Comparison of ENCODE assay signal across 21 mouse cellular contexts in the genomic region with DNA sequence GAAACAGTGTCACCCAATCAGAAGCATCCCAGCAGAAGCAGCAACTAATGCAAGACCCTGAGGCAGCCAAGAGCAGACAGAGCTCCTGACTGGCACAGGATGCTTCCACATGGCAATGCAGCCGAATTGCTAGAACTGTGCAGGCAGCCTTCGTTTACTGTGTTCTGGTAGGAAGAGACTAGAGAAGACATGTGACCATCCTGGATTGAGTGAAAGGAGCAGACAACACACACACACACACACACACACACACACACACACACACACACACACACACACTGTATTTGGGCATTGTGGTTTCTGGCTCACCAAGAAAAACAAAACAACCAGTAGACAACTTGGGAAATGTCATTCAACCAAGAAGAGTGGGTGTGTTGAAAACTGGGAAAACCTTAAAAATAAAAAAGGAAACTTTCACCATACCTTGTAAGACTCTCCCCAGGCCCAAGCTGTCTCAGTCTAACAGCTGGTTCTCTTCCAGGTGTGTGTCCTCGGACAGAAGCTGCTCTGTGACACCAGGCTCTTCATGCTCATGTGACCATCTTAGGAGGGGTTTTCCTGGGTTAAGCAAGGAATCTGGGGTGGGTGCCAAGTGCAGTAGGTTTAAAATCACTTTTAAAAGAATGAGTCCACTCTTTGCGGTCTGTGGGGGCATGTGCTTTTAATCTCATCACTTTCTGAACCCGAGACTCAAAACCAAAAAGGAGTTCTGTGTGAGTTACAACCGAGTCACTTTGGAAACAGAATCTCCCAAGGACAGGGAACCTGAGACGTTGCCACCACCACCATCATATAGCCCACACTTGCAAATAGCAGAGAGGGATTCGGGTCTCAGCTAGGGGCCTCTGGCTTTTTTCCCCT. TPM values are rescaled to one million over a fixed set of nuclear protein-coding genes. Genes with fewer than 3 reads are reported as not detected.
A peak's percentile ranks its signal among the peaks of the same experiment; 100 is the strongest.
DNase-seq lines count a peak whose midpoint lies in the region; ATAC-seq and TF ChIP-seq lines count a peak whose summit lies in the region.
"Had no signal": no experiment of that assay in that cellular context is flagged by ENCODE, and none has a peak within 500 bp of the region (broad histone marks: within the 10 kb centered on the region; RNA-seq: fewer than 3 reads in every experiment).

No protein-coding gene starts in this region.

- H3K27ac ChIP-seq in forebrain, postnatal 0 days (ENCODE audit: low read depth, low read length) = no peak overlapping the region
- H3K27ac ChIP-seq in forebrain, embryonic 12.5 days = no peak overlapping the region
- H3K27ac ChIP-seq in midbrain, embryonic 11.5 days (ENCODE audit: low read depth, low read length) = no peak overlapping the region
- H3K27ac ChIP-seq in midbrain, postnatal 0 days (ENCODE audit: low read depth, low read length) = no peak overlapping the region
- H3K27ac ChIP-seq: layer of hippocampus, adult 2 months; liver, embryonic 14.5 days; midbrain, embryonic 13.5 days had no signal

- H3K27me3 ChIP-seq in forebrain, postnatal 0 days (ENCODE audit: insufficient read depth, low read length) = no peaks in the 10 kb centered on the region
- no peaks in the 10 kb centered on the region for H3K27me3 ChIP-seq in forebrain, embryonic 12.5 days
- no peaks in the 10 kb centered on the region for H3K27me3 ChIP-seq in midbrain, embryonic 11.5 days (ENCODE audit: control insufficient read depth, insufficient read depth, low read length)
- H3K27me3 ChIP-seq in midbrain, postnatal 0 days (ENCODE audit: insufficient read depth, low read length) = no peaks in the 10 kb centered on the region
- H3K27me3 ChIP-seq: midbrain, embryonic 13.5 days had no signal

- H3K9me3 ChIP-seq in forebrain, postnatal 0 days (ENCODE audit: low read length) = no peaks in the 10 kb centered on the region
- no peaks in the 10 kb centered on the region for H3K9me3 ChIP-seq in forebrain, embryonic 12.5 days
- no peaks in the 10 kb centered on the region for H3K9me3 ChIP-seq in midbrain, embryonic 11.5 days (ENCODE audit: control insufficient read depth, low read length)
- H3K9me3 ChIP-seq in midbrain, postnatal 0 days (ENCODE audit: low read length) = no peaks in the 10 kb centered on the region
- H3K9me3 ChIP-seq: midbrain, embryonic 13.5 days had no signal

- H3K9ac ChIP-seq in forebrain, postnatal 0 days = no peak overlapping the region
- no peak overlapping the region for H3K9ac ChIP-seq in forebrain, embryonic 12.5 days
- H3K9ac ChIP-seq in midbrain, embryonic 11.5 days (ENCODE audit: low read length) = no peak overlapping the region
- H3K9ac ChIP-seq in midbrain, postnatal 0 days (replicated peaks; ENCODE audit: low read length, poor library complexity, severe bottlenecking) = no peak overlapping the region
- H3K9ac ChIP-seq: liver, embryonic 14.5 days; midbrain, embryonic 13.5 days had no signal

- H3K4me3 ChIP-seq in forebrain, postnatal 0 days (ENCODE audit: low read depth, low read length) = no peak overlapping the region
- no peak overlapping the region for H3K4me3 ChIP-seq in forebrain, embryonic 12.5 days (replicated peaks)
- H3K4me3 ChIP-seq in midbrain, embryonic 11.5 days (ENCODE audit: low read depth, low read length) = no peak overlapping the region
- H3K4me3 ChIP-seq in midbrain, postnatal 0 days (ENCODE audit: low read depth, low read length) = no peak overlapping the region
- H3K4me3 ChIP-seq: layer of hippocampus, adult 2 months; midbrain, embryonic 13.5 days had no signal

- TF ChIP-seq CTCF in forebrain, postnatal 0 days (IDR thresholded peaks at IDR 0.05; ENCODE audit: low read depth) = no peak
- TF ChIP-seq CTCF in midbrain, postnatal 0 days (IDR thresholded peaks at IDR 0.05) = no peak

- DNase-seq in forebrain, postnatal 0 days = no peak
- peak; percentile 71 for DNase-seq in midbrain, embryonic 11.5 days (ENCODE audit: low spot score, missing footprints)
- no peak for DNase-seq in midbrain, postnatal 0 days (ENCODE audit: low spot score)
- peak; percentile 64 for DNase-seq in adipocyte (ENCODE audit: low spot score)
- no peak for DNase-seq in left cerebral cortex, postnatal 10 days (ENCODE audit: extremely low spot score in 1 of 2, low spot score in 2 of 2)
- DNase-seq in lung, postnatal 36 days = no peak
- DNase-seq: adrenal gland, postnatal 25 days; cerebellum, adult 11 months; embryo, embryonic 11 days; gastrocnemius, postnatal 14 days; heart, adult 18-20 months; heart, postnatal 4 days; kidney, adult 18-20 months; layer of hippocampus, postnatal 36 days had no signal

- intact Hi-C loops in left cerebral cortex, postnatal 10 days (cut with DNase I) = no loop called here

- 0 out of 2 replicates have a peak, but pooled peaks have one; percentile 18 for ATAC-seq in forebrain, postnatal 0 days
- no peak for ATAC-seq in forebrain, embryonic 12.5 days (ENCODE audit: low FRiP score)
- no peak for ATAC-seq in midbrain, embryonic 11.5 days (ENCODE audit: low FRiP score)
- no peak for ATAC-seq in midbrain, postnatal 0 days (ENCODE audit: low FRiP score)
- ATAC-seq: hindbrain, embryonic 16.5 days; lung, postnatal 0 days; midbrain, embryonic 13.5 days had no signal

- H3K36me3 ChIP-seq in forebrain, postnatal 0 days (ENCODE audit: insufficient read depth) = no peaks in the 10 kb centered on the region
- no peaks in the 10 kb centered on the region for H3K36me3 ChIP-seq in forebrain, embryonic 12.5 days (replicated peaks)
- H3K36me3 ChIP-seq in midbrain, embryonic 11.5 days (ENCODE audit: control insufficient read depth, insufficient read depth, low read length) = no peaks in the 10 kb centered on the region
- no peaks in the 10 kb centered on the region for H3K36me3 ChIP-seq in midbrain, postnatal 0 days (ENCODE audit: insufficient read depth, low read length)
- H3K36me3 ChIP-seq: midbrain, embryonic 13.5 days had no signal

- H3K4me2 ChIP-seq in forebrain, postnatal 0 days (ENCODE audit: low read depth) = no peak overlapping the region
- H3K4me2 ChIP-seq in forebrain, embryonic 12.5 days = no peak overlapping the region
- H3K4me2 ChIP-seq in midbrain, embryonic 11.5 days = no peak overlapping the region
- H3K4me2 ChIP-seq in midbrain, postnatal 0 days (ENCODE audit: low read depth, low read length, poor library complexity, severe bottlenecking) = no peak overlapping the region
- H3K4me2 ChIP-seq: midbrain, embryonic 13.5 days had no signal

- WGBS in forebrain, postnatal 0 days = 69% methylated on average over 8 of the region's 8 CpGs
- WGBS in forebrain, embryonic 12.5 days = 82% methylated on average over 8 of the region's 8 CpGs
- 89% methylated on average over 8 of the region's 8 CpGs for WGBS in midbrain, embryonic 11.5 days
- WGBS in midbrain, postnatal 0 days = 82% methylated on average over 8 of the region's 8 CpGs

- no peaks in the 10 kb centered on the region for H3K4me1 ChIP-seq in forebrain, postnatal 0 days (ENCODE audit: insufficient read depth)
- H3K4me1 ChIP-seq in forebrain, embryonic 12.5 days = no peaks in the 10 kb centered on the region
- no peaks in the 10 kb centered on the region for H3K4me1 ChIP-seq in midbrain, embryonic 11.5 days (ENCODE audit: control insufficient read depth, insufficient read depth, low read length)
- H3K4me1 ChIP-seq in midbrain, postnatal 0 days (ENCODE audit: insufficient read depth, low read length) = no peaks in the 10 kb centered on the region
- H3K4me1 ChIP-seq: midbrain, embryonic 13.5 days had no signal

RNA-seq across cellular contexts. Expression of a gene that starts 27.6 kb away (rescaled TPM):
- total RNA-seq in forebrain, postnatal 0 days (2014; rRNA removed) = 0.29 and 0.54 TPM in 2 replicates
- polyA plus RNA-seq in forebrain, postnatal 0 days (2015; fragmentation: Nextera tagmentation; extraction: Ambion mirVana) = 0.06 and 0.11 TPM in 2 replicates
- polyA plus RNA-seq in forebrain, embryonic 12.5 days (2016; fragmentation: Nextera tagmentation; extraction: Ambion mirVana) = 0.14 and 0.28 TPM in 2 replicates
- 0.46 and 0.90 TPM in 2 replicates for polyA plus RNA-seq in midbrain, embryonic 11.5 days (2014; fragmentation: Nextera tagmentation; extraction: Ambion mirVana)
- total RNA-seq in midbrain, postnatal 0 days (2014; rRNA removed) = 0.19 and 0.71 TPM in 2 replicates
- 0.06 and 0.17 TPM in 2 replicates for polyA plus RNA-seq in midbrain, postnatal 0 days (2015; fragmentation: Nextera tagmentation; extraction: Ambion mirVana)
- under 1 TPM; 0.32 to 0.49 TPM for total RNA-seq in left cerebral cortex, postnatal 10 days (2021)
- total RNA-seq: adrenal gland, postnatal 25 days; megakaryocyte progenitor cell, adult 5-6 weeks had no signal

Comparison
In these comparisons a context has a peak if more than half of its experiments do, and no peak if none do; other contexts are left out.
1. DNase-seq: peak in midbrain, embryonic 11.5 days (single experiment) and adipocyte (single experiment); none in forebrain, postnatal 0 days (single experiment), midbrain, postnatal 0 days (single experiment), left cerebral cortex, postnatal 10 days (0 of 2) and lung, postnatal 36 days (single experiment).